Mouse (Mus musculus): ENCODE data around the gene Zfp711. TPM values are rescaled to one million over a fixed set of nuclear protein-coding genes. Genes with fewer than 3 reads are reported as not detected.

Zfp711 gene
- total and polyA plus RNA-seq, 3 experiments, result not detected

Other genes starting within 250 kb of the Zfp711 start
- not detected in 2 replicates for gene Satl1, start 193.7 kb upstream of the Zfp711 start, total RNA-seq (2012; rRNA removed)
- gene Satl1, start 193.7 kb upstream of the Zfp711 start, polyA plus RNA-seq (2012; ENCODE audit: insufficient read depth in 1 of 2, insufficient read length in 2 of 2, low read depth in 1 of 2, low replicate concordance in 2 of 2, missing spikeins in 1 of 2), result not detected
- not detected in 2 replicates for gene 2010106E10Rik, start 105.3 kb upstream of the Zfp711 start, total RNA-seq (2012; rRNA removed)
- gene 2010106E10Rik, start 105.3 kb upstream of the Zfp711 start, polyA plus RNA-seq (2012; ENCODE audit: insufficient read depth in 1 of 2, insufficient read length in 2 of 2, low read depth in 1 of 2, low replicate concordance in 2 of 2, missing spikeins in 1 of 2), result not detected
- not detected in 2 replicates for gene Pof1b, start 98.1 kb downstream of the Zfp711 start, total RNA-seq (2012; rRNA removed)
- gene Pof1b, start 98.1 kb downstream of the Zfp711 start, polyA plus RNA-seq (2012; ENCODE audit: insufficient read depth in 1 of 2, insufficient read length in 2 of 2, low read depth in 1 of 2, low replicate concordance in 2 of 2, missing spikeins in 1 of 2), result not detected

All from MEL (cell line).